Mouse (Mus musculus) ovary, adult 18-20 months (tissue): Measurements from ENCODE around the gene Dtx2.

Source experiments
- DNase-seq: peaks from one replicate; pipeline ENCODE4 v3.0.0; 2022; ENCODE audit warnings: low spot score, mixed read lengths

Gene Dtx2

DNA sequence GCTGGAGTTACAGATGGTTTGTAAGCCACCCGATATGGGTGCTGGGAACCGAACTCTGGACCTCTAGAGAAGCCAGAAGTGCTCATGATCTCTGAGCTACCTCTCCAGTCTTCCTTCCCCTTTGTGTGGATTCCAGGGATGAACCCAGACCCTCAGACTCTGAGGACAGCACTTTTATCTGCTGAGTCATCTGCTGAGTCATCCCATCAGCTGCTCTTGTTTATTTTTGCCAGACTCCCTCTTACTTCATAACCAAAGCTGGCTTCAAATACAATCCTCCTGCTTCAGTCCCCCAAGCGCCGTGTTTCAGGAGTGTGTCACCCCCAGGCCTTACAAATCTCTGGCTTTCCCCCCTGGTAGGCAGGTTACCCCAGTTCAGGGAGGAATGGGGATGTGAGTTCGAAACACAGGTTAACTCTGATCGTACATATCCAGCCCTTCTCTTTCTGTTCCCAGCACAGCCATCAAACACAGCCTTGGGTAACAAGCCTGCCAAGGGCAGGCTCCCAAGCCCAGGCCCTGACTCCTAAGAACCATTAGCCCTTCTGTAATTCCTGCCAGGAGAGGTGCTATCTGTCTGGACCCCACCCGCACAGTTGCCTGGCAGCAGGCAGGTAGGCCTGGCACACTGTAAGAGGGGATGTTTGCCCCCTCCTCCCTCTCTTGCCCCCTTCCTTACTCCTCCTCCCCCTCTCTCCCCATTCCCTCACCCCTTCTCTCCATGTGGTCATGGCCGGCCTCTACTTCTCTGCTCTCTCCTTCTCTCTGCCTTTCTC is 18.5 kb upstream of the Dtx2 start:
- DNase-seq = no peak

DNA sequence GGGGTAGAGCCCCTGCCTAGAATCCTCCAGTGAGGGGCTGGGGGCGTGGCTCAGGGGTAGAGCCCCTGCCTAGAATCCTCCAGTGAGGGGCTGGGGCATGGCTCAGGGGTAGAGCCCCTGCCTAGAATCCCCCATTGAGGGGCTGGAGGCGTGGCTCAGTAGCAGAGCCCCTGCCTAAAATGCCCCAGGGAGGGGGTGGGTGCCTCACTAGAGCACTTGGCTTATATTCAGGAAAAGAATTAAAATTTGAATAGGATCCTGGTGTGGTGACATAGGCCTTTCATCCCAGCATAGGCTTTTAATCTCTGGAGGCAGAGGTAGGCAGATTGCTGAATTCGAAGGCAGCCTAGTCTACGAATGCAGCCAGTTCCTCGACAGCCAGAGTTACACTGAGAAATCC is 15.2 kb upstream of the Dtx2 start:
- no peak for DNase-seq

DNA sequence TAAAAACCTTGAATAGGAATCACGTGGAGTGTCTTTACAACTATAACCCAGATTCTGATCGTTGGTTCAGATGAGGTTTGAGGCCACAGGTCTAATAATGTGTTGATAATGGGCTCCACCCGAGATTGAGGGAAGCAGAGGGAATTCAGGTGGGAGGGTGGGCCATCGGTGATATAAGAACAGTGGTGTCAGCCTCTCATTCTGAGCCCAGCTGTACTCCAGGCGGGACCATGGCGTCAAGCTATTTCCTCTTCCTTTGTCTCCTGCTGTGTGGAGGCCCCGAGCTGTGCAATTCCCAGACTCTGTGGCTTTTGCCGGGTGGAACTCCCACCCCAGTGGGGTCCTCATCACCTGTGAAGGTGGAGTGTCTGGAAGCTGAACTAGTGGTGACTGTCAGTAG is 14.7 kb upstream of the Dtx2 start, which contains the start of gene Zp3:
Gene Zp3, plus strand, starts transcription at position 196 of the 400 bp plus-strand sequence.
- DNase-seq = no peak

DNA sequence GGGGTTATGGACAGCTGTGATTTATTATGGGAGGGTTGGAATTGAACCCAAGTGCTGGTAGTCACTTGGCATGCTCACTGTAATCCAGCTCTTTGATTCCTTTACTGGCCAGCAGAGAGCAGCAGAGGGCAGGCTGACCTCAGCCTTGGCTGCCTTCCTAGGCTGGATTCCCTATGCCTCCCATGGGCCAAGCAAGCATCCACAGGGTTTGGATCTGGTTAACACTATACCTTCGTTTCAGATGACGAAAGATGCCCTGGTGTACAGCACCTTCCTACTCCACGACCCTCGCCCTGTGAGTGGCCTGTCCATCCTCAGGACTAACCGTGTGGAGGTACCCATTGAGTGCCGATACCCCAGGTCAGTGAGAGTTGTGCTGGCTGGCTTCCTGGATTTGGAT is 12.2 kb upstream of the Dtx2 start:
- DNase-seq = no peak

DNA sequence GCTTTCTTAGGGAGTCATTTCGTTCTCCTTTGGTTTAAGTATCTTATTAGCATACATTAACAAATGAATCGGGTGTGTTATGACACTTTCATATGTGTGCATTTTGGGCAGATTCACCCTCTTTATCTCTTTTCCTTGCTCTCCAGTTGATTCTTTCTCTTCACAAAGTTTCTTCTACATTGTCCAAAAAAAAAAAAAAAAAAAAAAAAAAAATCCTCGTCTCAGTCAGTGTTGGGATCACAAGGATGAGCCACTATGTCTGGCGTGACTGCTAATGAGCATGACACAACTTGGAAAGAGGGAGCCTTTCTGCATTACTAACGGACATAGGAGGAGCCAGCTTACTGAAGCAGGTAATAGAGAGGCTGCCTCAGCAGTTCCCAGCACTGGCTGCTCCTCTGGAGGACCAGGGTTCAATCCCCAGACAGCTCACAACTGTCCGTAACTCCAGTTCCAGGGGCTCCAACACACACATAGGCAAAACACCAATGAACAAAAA is 10.0 kb upstream of the Dtx2 start:
- no peak for DNase-seq

DNA sequence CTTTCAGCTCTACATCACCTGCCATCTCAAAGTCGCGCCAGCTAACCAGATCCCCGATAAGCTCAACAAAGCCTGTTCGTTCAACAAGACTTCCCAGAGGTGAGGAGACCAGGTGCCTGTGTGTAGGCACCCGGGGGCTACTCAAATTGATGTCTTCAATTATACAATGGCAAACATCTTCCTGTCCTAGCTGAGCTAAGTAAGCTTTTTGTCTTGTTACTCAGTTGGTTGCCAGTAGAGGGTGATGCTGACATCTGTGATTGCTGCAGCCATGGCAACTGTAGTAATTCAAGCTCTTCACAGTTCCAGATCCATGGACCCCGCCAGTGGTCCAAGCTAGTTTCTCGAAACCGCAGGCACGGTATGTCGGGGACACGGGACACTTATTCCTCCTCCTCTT is 7.4 kb upstream of the Dtx2 start:
- no peak for DNase-seq

DNA sequence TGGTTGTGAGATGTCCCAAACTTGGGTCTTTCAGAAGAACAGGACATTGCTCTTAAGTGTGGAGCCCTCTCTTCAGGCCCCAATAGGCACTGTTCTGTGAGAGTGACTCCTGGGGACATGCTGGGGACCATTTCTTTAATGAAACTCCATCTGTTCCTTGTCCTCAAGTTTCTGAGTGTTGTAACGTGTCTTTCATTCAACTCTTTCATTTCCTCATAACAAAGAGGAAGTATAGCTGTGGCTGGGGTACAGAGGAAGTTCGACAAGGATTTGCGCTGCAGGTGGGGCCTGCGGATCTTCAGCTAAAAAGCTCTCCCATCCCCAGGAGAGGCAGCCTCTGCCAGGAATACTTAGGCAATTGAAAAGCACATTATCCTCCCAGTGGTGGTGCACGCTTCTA is 4.0 kb upstream of the Dtx2 start:
- no peak for DNase-seq

DNA sequence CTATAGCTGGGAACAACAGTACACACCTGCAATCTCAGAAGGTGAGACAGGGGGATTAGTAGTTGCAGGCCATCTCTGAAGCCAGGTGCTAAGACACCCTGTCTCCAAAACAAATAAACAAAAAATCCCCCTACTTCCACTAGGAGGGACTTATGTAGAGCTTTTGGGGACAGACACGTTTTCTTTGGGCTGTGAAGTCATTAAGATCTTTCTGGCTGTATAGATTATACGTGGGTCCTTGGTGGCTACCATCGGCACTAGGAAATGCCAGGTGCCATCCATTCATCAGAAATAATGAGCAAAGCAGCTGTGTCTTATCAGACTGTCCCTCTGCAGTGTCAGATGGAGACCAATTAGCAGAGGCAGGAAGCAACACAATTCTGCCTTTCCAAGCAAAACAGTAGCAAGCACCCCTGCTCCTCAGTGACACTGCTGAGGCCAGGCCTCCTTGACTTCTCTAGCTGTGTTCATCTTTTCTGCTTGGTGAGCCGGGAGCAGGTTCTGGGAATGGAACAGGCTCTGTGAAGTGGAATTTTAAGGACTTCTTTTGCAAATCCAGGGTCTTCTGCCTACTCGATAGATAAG is 1.1 kb upstream of the Dtx2 start:
- no peak for DNase-seq

DNA sequence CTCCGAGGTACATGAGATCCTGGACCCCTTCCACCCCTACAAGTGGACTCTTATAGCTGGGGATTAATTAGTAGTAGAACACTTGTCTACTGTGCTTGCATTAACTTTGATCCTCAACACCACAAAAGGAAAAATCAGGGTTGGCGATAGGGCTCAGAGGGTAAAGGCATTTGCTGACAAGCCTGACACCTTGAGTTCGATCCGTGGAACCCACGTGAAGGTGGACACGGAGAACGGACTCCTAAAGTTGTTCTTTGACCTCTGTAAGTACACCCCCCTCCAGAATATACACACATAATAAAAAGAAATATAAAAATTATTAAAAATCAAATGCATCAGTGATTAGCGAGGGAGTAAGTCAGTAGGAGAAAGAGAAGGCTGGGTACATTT is 270 bp upstream of the Dtx2 start:
- DNase-seq = no peak

DNA sequence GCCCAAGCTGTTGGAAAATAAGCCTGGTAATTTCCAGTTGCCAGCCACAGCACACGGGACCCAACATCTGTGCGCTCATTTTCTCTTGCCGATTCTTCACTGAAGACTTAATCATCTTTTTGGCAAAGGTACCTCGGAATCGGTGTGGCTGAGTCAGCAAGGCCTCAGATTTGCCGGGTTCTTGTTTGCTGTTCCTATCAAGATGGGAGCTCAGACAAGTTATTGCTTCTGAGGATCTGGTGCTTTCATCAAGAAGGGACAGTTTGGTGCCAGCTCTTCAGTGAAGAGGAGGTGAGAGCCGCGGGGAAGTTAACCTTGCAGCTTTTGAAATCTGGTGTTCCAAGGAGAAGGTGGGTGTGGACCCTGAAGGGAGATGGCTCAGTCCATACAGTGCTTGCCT is 1.6 kb downstream of the Dtx2 start:
- DNase-seq = no peak

DNA sequence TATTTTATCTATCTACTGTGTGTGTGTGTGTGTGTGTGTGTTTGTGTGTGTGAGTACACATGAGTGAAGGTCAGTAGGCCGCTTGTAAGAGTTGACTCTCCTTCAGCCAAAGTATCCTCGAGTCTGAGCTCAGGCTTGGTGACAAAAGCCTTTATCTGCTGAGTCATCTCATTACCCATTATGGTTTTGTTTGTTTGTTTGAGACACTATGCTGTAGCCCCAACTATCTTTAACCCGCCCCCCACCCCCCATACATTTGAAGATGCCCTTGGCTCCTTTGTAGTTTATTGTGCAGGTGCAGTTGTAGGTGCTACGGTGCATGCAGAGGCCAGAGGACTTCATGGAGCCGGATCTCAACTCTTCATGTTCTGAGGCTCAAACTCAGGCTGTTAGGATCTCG is 6.6 kb downstream of the Dtx2 start:
- no peak for DNase-seq

DNA sequence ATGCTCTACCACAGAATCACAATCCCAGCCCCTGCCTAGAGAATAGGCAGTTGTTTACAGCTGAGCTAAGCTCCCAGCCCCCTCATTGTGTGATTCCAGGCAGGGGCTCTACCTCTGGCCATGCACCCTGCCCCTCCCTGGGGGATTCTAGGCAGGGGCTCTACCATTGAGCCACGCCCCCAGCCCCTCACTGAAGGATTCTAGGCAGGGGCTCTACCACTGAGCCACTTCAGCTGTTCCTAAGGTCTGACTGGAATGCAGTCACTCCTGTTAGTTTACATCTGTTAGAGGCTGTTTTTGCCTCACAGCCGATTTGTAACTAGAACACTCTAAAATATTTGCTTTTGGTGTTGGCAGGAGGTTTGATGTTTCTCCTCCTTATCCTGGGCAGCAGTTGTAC is 7.7 kb downstream of the Dtx2 start:
- no peak for DNase-seq

DNA sequence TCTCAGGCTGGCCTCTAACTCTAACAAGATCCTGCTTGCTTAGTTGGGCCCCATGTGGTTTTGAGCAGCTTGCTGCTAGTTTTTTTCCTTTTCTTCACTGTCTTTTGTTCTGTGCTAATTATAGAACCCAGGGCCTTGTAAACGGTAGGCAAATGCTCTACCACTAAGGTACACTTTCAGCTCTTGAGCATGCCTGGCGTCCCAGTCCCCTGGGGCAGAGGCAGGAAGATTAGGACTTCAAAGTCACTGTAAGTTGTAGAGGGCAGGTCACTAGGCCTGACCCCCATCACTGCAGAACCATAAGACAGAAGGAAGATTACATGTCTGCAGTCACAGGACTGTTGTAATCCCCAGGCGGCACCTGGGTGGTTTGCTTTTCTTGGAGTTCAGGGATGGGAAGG is 8.2 kb downstream of the Dtx2 start:
- DNase-seq = no peak

DNA sequence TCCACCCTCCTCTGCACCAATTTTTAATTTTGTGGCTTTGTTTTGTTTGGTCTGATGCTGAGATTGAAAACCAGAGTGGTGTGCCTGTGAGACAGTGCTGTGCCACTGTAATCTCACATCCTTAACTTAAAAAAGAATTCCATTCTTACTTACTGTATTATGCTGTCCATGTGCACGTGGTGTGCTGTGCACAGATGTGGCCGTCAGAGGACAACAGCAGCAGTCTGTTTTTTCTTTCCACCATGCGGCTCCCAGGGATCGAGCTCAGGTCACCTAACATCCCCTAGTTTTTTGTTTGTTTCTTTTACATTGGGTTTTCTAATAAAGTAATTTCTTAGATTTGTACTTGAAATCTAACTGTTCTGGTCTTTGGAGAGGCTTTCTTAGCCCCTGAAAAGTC is 9.9 kb downstream of the Dtx2 start:
- DNase-seq = no peak

DNA sequence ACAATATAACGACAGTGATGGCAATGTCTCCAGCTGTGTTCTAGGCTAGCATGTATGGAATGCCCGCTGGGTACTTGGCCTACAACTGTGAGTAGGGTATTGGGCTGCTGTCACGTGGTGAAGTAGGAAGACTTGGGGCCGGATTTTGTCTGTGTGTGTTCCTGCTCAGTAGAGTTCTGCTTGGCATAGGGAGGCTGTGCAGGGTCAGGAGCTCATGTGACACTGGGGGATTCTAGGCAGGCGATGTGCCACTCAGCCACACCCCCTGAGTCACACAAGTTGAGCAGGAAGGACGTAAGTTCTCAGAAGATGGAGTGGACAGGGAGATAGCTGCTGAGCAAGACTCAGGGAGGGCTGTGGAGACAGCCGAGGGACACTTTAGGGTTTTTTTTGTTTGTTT is 13.1 kb downstream of the Dtx2 start:
- no peak for DNase-seq

DNA sequence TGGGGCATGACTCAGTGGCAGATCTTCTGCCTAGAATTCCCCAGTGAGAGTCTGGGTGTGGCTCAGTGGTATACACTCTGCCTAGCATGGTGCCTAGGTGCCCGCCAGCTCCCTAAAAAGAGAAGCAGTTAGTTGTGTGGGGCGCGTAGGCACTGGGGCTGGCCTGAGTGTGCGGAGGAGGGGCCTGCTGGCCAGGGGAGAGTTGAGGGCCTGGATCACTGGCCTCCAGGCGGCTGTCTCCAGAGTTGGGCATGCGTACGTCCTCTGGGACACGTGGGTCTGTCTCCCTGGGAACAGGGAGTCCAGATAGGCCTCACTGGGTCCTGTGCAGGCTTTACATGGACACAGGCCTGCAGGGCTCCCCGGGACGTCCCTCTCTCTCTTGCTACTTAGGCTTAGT is 20.3 kb downstream of the Dtx2 start:
- peak; percentile 67 for DNase-seq

DNA sequence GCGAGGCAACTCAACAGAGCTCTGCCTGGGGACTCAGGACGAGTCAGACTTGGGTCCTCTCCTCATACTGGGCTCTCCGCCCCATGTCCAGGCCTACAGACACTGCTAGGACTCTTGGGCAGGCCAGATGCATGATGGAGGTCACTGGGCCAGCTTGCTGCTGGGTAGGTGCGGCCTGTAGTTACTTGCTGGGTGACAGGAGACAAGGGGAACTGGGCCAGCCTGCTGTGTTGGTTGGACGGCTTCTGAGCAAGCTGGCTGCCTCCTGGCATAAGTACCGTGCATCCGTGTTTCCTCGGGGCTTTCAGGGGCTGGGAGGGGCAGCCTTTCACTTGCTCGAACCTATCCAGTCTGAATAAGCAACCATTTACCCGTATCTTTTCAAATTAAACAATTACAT is 21.0 kb downstream of the Dtx2 start:
- no peak for DNase-seq

DNA sequence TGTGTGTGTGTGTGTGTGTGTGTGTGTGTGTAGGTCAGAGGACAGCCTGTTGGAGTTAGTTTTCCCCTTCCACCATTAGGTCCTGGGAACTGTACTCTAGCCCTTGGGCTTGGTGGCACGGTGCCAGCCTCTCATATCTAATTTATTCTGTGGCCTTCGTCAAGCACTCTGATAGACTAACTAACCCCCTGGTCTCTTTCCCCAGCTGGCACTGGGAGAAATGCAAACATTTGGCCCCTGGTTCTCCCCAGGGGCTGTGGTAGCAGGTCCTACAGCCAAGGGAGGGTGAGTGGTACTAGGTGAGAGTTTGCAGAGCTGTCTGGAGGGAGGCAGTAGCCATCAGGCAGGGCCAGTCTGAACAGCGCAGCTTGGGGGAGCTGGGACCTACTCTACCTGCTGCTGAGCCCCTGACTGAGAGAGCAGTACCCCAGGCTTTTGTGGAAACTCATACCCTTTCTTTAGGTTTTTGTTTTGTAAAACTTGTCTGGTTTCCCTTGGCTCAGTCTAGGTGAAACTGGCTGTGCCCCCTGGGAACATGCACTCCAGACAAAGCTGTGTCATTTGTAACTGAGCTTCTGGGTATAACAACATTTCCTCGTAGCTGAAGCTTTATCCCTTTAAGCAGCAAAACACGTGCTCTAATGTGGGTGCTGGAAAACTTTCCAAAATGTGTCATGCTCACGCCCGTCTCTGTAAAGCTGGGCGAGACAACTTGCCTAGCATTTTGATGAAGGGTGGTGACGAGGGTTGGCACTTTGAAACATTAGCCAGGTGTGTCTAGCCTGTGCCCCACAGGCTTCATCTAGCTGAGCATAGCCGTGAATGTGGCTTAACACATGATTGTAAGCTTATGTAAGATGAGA is 21.6 kb downstream of the Dtx2 start:
- peak; percentile 65 for DNase-seq

DNA sequence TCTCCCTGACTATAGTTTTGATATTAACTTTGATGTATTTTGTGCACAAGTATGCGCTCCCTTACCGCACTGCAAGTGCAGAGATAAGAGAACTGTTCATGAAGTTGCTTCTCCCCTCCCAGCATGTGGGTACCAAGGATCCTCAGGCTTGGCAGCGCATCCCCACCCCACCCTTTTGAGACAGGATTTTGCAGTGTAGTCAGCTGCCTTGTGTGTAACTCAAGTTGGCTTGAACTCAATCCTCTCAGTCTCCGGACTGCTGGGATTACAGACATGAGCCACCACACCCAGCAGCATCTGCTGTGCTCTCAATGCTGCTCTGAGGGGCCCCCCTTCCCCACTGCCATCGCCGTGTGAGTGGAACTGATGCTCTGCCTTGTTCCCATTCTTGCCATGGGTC is 22.7 kb downstream of the Dtx2 start:
- no peak for DNase-seq

DNA sequence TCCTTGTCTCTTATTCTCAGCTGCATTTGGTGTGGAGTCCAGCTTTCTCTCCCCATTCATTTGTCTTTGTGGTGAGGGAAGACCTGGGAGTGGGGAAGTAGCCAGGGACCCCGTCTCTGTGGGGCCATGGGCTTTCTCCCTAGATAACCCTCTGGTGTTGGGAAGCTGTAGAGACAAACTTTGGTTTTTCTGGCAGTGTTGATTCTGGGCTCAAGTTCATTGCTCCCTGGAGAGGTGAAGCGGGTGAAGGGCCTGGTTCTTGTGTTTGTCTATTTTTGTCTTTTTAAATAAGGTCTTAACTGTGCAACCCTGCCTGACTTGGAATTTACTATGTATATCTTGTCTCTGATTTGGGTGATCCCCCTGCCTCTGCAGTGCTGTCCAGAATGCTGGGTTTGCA is 24.1 kb downstream of the Dtx2 start:
- no peak for DNase-seq

DNA sequence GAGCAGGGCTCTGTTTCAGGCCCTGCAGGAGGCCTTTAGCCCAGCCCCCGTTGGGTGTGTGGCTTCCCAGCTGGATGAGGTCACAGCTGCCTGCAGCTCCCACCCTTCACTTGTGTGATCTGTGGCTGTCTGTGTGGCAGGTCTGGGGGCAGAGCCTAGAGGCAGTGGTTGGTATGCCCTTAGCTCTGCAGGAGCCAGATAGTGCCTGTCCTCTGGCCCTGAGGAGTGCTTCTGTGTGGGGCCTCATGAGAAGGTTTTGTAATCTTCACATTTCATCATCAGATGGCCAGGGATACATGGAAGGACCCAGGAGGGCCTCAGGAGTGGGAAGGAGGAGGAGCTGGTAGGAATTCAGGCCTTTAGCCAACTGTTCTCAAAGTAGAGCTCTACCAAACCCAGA is 25.3 kb downstream of the Dtx2 start:
- no peak for DNase-seq

DNA sequence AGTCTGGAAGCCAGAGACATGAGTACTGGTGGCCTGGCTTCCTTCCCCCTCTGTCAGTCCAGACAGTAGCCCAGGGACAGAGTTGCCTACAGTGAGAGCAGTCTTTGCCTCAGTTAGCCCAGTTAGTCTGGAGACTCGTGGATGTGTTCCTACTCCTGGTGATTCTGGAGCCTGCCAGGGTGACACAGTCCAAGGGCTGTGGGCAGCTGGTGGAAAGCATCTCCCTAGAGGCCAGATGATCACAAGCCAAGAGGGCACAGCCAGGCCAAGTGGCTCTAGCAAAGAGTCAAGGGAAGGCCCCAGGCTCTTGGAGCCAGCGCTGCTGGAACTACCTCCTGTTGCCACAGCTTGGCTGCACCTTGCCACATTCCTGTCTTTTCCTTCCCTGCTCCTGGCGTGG is 31.1 kb downstream of the Dtx2 start:
- DNase-seq = no peak

DNA sequence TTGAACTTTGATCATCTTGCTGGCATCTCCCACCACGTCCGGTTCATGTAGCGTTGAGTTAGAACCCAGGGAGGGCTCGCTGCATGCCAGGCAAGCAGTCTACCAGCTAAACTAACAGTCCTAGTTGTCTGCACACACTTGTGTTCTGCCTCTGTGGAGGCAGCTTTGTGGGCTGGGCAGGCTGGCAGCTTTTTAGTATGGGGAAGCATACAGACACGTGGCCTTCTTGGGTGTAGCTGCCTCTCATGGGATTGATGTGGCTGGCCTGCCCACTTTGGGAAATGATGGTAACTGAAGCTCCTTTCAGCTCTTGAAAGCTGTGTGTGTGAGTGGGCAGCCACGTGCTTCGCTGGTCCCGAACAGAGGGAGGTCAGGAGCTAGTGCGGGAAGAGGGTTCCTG is 32.3 kb downstream of the Dtx2 start:
- DNase-seq = no peak
